Mouse (Mus musculus): ENCODE data around the gene Kif4.

DNA sequence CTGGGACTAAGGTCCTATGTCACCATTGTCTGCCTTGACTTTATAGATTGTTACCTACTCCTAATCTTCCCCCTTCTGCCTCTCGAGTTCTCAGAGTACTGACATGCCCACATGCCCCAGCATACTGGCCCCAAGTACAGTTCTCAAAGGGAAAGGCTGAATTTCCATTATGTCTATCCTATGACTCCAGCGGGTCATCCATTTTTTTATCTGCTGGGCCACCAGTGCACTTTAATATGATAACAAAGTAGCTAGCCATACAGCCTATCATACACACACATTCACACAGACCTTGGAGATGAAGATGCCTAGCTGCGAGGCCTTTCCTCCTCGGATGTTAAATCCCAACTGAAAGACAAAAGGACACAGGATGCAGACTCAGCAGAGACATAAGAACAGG lies 1.3 kb upstream of the Kif4 start:
- no peak for TF ChIP-seq CHD2 (IDR thresholded peaks at IDR 0.05; ENCODE audit: low read depth, low read length)
- TF ChIP-seq ZNF384 (IDR thresholded peaks at IDR 0.05; ENCODE audit: low read depth, low read length) = no peak
- TF ChIP-seq MAFK (IDR thresholded peaks at IDR 0.05; ENCODE audit: insufficient read depth, low read depth, low read length) = no peak
